Mouse (Mus musculus): ENCODE data around the gene Axin2.

DNA sequence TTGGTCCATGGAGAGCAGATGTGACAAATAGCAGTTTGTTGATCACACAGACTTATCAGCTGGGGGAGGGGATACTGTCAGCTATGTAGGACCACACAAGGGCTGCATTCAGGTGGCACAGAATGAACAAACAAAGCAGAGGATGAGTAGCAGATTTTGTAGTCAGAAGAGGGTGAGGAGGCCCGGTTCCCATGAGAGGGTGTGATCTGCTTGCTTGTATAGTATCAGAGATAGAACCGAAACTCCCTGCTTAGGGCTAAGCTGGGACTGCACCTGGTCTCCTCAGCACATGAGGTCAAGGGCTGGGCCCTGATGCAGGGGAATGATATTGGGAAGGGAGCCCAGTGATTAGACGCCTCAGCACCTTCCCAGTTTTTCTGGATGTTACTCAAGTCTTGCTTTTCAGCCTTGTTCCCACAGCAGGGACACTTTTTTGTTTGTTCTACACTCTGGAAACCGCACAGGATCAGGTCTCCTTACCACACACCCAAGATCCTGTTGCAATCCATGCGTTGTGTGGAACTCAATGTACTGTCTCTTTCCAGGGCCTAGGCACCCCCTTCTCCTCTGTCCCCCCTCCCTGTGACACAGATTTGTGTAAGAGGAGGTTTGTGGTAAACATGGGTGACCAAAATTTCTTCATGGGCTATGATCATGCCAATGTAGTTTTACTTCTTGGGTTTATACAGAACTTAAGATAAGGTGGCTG is 64.7 kb downstream of the Axin2 start:
- TF ChIP-seq EP300 (IDR thresholded peaks at IDR 0.05; ENCODE audit: low read length) (peak; percentile 46; the same call in 1 of the 2 replicates), POLR2A (IDR thresholded peaks at IDR 0.05; ENCODE audit: low read depth, low read length) (no peak), NELFE (IDR thresholded peaks at IDR 0.05; ENCODE audit: low read depth, low read length) (no peak), UBTF (IDR thresholded peaks at IDR 0.05; ENCODE audit: low read depth, low read length) (no peak), USF1 (IDR thresholded peaks at IDR 0.05; ENCODE audit: low read depth, low read length) (no peak), CTCF (conservative IDR thresholded peaks at IDR 0.05 in 1 of 2, IDR thresholded peaks at IDR 0.05 in 1 of 2; ENCODE audit: low read depth in 2 of 2, low read length in 2 of 2) (no peak)
